Mouse (Mus musculus) yolk sac, embryonic 10.5 days (tissue): Measurements from ENCODE around the gene Ptpn4.

ENCODE experiments used
- DNase-seq: peaks from one replicate; pipeline ENCODE4 v3.0.0-alpha.2; 2017; ENCODE audit warnings: low spot score

Ptpn4 gene

DNA sequence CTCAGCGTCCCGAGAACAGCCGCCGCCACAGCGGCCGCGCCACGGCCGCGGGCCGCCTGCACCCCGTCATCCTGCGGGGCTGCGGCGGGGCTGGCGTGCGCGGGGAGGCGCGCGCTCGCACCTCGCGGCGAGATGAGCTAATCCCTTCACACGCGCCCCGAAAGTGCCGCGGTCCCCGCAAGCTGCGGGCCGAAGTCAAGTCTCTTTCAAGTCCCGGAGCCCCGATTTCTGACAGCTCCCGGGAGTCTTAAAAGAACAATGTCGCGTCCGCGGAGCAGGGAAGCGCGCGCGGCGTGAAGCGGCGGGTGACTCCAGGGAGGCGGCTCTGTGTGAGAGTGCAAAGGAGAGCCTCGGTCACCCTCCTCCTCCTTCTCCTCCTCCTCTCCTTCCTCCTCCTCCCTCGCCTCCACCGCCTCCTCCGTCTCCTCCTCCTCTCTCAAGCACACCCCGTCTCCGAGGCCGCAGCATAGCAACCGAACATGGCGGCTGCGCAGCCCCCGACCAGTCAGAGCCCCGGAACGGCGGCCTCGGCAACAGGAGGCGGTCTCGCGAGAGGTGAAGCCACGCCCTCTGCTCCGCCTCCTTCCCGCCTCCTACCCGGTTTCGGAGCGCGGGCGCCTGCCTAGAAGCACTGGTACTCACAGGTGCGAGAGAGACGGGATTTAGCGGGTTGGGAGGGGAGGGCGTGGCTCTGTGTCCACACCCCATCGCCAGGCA, at the start of gene Ptpn4:
Gene Ptpn4 (minus strand): TSS at position 579 of the 717 bp plus-strand sequence.
- peak; percentile 99 for DNase-seq

DNA sequence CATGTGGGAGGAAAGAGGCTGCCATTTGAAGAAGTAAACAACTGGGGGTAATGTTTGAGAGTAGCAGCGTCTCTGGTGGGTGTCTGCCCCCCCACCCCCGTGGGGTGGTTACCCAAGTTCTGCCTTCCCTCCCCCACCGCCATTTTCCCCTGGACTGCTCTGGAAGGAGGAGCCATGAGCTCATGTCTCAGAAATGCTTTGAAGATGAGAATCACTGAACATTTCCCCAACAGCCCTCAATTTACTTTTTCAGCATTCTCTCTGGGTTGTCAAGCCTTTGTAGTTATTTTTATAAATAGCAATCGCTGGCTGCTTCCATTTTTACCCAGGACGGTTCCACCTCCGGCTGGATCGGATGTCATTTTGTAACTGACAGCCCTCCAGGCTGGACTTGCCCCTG, 48.9 kb upstream of the Ptpn4 start:
- no peak for DNase-seq

DNA sequence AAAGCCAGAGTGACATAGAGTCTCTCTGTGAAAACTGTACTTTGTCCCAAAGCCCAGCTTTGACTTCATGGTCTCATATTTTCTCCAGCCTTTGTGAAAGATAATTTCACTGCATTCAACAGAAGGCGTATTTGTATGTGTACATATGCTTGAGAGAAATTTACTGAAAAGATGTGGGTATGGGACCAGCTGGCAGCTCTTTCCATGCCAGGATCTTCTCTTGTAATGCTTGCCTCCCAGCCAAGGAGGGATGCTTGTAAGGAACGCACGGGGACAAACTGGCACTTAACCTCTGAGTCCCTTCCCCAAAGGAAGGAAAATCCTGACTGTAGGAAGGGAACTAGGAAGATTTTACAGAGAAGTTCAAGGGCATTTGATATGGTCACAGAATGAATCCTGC, 46.9 kb upstream of the Ptpn4 start:
- DNase-seq, result no peak

DNA sequence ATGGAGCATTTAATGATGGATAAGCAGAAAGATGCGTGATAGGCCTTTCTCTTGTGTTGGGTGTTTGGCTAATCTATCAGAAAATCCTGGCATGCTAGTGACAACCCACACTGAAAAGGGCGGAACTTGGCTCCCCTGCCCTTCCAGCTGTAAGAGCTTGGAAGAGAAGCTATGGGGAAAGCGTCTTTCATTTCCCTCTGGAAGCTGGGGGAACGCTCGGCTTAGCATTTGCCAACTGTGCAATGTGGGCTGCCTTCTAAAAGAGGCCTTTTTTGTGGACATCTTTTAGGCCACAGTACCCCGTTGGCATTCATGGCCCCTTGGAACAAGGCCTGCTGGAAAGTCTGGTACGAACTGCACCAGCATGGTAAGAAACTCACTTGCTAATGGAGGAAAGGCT, 41.5 kb upstream of the Ptpn4 start:
- no peak for DNase-seq

DNA sequence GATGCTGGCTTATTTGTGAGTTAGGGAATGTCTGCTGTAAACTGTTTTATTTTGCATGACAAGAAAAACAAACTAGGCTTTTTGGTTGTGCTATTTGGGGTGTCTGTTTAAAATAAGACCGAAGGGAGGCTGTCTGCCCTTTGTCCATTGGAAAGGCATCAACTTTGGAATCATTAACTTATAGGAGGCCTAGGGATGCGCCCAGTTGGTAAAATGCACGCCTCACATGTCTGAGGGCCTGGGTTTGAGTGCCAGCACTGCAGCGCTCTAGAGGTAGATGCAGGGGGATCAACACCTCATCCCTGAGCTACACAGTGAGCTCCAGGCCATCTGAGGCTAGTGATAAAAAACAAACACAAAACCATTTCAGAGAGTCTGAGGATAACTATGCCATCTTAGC, 40.1 kb upstream of the Ptpn4 start:
- DNase-seq, result peak; percentile 35

DNA sequence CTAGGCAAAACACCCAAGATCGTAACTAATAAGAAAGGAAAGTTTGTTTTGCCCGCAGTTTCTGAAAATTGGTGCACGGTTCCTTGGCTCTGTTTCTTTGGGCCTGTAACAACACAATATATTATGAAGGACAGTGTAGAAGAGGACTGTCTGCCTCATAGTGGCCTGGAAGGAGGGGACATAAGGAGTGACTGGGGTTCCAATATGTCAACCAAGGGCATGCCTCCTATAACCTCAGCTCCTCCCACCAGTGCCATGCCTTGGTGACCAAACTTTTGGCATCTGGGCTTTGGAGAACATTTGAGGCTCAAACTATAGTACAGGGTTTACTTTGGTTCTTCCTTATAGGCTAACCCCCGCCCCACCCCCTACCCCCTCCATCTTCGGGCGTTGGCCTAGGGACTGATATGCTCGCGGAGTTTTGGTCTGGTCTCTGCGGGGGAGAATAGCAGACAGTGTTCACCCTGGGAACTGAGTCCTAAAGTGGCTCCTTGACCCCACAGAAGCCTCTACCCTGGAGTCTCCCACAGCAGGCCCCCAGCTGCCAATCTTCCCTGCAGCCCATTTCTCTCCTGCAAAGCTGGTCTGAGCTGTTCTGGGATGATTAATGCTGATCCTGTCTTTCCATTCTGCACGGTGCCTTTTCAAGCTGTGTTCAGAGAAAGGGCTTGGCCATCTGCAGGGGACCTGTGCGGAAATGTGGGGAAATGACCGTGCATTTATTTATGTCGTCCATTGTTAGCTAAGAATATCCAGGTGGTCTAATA, 31.2 kb upstream of the Ptpn4 start:
- DNase-seq, result no peak

DNA sequence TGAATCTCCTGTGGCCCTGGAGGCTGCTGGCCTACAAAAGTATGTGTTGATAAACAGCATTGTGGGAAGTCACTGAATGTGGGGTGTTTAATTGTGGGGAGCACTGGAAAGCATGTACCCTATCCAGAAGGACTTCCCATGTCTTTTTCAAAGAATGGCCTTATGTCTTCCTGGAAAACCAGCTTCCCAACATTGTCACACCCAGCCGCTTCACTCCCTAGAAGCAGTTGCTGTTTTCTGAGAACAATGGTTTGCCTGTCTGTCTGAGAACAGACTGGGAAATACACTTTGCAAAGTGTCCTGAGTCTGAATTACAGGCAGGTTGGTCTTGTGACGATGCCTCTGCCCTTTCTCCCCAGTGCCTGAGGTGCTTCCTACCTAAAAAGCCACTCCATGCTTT, 29.9 kb upstream of the Ptpn4 start:
- no peak for DNase-seq

DNA sequence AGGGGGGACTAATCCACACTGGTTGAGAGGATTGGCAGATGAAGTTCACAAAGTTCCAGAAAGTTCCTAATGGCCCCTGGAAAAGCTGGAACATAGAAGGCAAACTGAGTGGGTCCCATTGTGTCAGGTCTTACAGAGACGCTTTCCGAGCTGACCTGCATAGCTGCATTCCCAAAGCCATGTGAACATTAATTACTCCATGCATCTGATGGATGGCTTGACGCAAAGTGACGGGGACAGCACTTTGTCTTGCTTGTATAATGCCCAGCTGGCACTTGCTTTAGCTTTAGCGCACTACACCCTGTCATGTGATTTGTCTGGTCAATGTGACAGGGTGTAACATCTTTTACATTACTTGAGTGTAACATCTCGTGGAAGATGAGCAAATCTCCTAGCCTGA, 27.9 kb upstream of the Ptpn4 start:
- no peak for DNase-seq

DNA sequence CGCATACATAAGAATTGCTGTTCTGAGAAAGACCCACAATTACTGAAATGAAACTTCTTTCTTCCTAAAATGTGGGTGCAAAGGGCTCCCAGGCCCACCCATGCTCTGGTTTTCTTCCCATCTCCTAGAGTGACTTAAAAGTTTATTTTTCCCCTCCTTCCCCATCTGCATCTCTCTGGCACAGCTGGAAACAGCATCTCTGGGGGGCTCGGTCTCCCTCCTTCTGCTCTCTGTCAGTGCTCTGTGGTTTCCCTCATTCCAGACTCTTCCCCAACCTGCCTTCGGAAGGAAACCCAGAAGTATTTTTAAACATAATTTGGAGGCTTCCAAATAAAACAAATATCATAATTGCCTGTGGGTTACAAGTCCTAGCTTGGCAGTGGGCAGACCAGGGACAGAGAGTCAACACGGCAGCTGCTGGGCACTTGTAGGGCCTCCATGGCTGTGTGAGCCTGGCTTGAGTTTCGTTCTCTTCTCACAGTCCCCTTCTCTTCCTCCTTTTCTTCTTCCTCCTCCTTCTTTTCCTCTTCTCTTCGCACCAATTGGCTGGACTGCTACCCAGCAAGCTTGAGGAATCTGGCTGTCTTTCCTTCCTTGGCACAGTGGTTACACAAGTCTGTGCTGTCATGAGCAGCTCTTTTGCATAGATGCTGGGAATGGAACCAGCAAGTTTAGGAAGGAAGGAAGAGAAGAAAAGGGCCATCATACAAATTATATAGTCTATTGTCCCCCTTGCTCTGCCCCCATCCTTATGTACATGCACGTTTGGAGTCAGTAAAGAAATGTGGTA, 26.3 kb upstream of the Ptpn4 start:
- DNase-seq, result no peak

DNA sequence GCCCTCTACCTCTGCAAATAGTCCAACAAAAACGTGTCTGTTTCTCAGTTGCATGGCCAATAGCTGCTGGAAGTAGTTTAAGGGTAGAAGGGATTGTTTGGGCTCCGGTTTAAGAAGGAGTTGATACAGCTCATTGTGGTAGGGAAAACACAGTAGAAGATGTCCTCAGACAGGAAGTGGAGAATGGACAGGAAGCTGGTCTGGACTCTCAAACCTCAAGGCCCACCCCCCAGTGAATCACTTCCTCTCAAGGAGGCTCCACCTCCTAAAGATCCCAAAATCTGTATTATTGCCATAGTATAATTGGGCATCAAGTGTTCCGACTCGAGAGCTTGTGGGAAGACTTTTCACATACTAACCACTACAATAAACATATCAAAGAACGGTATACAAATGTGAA, 22.2 kb upstream of the Ptpn4 start:
- DNase-seq, result no peak

DNA sequence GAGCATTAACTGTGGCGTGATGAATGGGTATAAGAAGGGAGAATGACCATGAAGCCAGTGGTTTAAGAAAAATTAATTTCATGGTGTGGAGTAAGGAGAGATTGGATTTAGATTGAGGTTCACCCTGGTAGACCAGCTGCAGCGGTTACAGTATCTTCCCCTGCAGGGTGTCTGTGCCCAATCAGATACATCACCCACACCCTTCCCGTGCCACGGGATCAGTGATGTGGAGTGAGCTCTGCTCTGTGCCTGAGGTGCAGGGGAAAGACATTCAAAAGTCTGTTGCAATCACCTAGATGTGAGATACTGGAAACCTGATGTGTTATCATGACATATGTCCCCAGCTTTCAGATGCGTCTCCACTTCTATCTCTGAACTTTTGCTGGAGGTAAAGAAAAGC, 15.6 kb upstream of the Ptpn4 start:
- DNase-seq, result no peak

DNA sequence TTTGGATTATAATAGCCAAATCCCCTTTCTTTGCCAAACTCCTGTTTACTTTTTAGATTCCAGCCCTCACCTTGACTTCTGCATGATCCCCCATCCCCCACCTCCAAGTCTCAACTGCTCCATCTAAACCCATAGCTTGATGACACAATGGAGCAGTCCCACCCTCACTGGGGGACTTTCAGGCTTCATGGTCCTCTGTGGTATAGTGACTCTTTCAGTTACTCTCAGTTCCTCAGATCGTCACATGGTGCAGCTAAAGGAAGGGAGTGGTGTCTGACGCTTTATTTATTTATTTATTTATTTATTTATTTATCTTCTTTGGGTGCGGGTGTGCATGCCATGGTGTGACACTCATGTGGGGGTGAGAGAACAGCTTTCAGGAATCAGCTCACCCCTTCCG, 14.9 kb upstream of the Ptpn4 start:
- DNase-seq, result no peak

DNA sequence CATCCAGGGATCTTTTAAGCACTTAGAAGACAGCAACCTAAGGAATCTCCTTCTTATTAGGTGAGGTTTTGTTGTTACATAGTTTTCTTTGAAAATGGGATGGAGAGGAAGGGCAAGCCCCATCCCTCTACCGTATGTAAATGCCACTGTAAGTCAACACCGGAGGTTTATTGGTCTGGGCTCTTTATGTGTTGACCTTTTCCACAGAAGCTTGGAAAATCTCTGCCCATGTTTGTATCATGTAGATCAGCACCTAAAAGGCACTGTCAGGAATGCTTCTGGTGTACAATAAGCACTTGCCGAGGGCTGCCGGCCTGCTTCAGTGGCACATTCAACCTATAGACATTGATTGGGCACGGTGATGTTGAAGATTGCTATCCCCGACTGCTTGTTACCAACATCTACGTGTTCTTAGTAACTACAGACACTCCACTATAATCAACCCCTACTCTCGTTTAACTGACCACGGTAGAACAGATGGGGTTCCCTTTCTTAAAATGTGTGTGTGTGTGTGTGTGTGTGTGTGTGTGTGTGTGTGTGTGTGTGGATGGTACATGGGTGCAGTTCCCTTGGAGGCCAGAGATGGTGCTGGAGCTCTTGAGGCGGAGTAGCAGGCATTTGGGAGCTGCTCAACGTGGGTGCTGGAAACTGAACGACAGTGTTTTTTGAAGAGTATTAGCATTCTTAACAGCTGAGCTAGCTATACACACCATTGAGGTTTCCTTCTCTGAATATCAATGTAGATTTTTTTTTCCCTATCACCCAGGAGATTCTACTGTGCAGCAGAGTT, 11.9 kb upstream of the Ptpn4 start:
- no peak for DNase-seq

DNA sequence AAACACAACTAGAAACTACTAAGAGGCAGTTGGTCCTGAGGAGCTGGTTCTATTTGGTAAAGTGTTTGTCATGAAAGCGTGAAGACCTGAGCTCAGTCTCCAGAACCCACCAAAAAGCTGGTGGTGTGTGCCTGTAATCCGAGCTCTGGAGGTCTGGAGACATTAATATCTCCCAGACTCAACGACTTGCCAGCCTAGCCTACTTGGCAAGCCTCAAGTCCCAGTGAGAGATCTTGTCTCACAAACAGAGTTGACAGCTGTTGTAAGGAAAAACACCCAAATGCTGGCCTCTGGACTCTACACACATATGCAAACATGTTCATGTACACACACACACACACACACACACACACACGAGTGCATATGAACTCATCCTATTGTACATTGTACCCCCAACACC, 7.9 kb upstream of the Ptpn4 start:
- no peak for DNase-seq

DNA sequence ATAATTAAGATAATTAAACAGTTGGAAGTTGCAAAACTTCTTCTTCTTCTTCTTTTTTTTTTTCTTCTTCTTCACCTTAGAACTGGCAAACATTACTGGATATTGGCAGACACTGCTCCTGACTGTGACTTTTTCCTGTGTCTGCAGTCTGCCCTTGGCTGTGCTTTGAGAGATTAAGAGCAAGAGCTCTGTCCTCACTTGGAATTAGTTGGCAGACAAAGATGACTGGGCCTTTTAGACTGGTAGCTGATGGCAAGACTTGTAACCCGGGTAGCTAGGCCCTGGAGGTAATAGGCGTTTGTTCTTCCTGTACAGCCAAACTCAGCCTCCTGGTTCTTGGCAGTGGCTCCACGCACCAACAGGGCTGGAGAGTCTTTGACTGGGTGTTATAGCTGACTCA, 5.7 kb upstream of the Ptpn4 start:
- DNase-seq, result no peak

DNA sequence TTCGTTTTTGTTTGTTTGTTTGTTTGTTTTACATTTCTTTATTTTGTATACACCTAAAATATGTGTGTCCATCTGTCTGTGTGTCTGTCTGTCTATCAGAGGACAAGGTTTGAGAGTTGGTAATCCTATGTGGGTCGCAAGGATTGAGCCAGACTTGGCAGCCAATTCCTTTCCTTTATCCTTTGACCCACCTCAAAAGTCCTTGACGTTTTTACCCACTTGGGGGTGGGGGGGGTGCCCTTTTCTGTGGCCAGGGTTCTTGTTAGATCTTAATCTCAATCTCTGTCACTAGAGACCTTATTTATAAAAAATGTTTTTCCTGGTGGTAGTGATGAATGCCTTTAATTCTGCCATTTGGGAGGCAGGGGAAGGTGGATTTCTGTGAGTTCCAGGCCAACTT, 828 bp upstream of the Ptpn4 start:
- DNase-seq, result no peak

DNA sequence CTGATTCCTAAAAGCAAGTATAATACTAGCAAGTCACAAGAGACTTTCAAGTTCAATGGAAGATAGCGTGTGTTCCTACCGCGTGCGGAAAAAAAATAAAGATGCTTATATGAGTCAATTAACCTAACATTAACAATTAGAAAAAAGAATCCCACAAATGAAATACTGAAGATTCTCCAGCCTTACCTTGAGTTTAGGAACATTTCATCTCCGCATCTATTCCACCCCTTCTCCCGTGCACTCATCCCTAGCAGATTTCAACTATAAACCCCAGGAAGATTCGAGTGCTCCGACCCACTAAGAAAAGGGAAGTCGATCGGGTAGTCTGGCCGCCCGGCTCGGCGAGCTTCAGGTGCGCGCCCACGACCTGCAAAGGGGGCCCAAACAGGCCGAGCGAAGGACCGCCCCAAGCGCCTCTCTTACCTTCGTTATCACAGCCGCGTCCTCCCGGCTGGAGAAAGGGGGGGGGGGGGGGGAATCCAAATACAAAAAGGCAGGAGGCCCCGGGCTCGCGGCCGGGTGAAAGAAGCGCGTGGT, 866 bp downstream of the Ptpn4 start:
- DNase-seq, result peak; percentile 55

DNA sequence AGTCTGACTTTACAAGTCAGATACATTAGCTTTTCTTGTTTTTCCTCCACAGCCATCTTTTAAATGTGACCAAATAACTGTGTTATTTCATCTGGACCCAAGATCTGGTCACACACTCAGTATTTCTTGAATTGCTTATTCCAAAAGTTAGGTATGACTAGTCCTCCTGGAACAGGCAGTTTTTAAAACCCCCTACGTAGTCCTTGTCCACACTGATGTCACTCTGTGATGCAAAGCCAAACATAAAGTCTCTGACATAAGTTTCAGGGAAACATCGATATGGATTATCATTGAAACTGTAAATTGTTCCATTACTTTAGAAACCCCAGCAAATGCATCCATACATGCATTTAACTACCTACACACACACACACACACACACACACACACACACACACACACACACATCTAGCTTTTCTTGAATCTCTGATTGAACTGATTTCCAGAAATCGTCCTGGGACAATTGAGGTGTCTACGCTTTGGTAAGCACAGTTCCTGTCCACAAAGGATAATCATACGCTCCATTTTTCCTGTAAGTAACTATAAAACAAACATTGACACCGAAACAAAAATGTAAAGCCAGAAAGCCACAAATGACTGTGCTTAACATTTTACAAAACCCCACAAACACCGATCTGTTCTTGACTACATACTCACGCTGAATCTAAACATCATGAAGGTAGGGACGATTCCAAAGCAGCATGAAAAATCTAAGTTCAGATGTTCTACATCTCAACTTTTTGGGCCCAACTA, 1.5 kb downstream of the Ptpn4 start:
- no peak for DNase-seq

DNA sequence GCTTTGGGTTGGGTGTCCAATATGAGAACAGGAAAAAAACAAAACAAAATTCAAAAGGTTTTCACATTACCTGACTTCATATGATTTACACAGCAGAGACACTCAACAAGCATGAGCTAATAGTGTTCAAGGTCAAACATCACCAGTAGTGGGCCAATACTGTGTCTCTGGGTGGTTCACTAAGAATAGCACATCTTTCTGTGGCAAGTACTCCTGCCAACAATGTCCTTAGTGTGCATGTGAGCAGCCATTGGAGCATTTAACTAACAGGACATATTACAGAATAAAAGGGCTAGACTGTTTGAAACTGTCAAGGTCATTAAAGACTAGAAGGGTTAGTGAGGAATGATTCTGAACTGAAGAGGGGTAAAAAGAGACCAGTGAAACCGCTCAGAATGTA, 9.3 kb downstream of the Ptpn4 start:
- no peak for DNase-seq

DNA sequence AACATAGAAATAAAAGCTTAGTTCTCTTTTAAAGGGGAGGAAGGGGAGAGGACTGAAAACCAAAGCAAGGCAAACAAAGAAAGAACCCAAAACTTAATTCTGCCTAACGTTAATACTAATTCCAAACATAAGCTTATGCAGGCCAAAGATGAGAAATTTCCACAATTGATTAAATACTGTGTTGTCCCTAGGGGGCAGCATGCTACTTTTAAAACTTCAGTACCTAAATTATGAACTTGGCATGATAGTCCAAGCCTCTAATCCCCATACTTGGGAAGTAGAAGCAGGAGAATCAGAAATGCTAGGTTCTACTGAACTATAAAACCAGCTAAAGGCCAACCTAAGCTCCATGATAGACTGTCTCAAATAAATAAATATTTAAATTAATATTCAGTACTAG, 18.7 kb downstream of the Ptpn4 start:
- DNase-seq, result no peak

DNA sequence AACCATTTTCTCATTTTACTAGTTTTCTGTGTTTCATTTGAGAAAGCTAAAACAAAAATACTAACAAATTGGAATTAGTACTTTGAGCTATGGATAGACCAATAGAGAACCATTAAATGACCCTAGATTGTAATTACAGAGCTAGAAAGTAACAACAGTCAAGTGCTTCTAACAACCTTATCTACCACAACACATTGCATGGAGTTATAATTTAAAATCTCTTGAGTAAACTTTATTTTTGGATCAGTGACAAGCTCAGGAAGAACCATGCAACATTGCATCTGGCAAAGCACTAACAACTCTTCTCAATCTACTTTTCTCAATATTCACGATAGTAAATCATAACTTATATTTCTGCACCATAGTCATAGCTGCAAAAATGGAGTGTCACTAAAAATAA, 29.7 kb downstream of the Ptpn4 start:
- no peak for DNase-seq
